Mouse (Mus musculus) heart, adult 2 months (tissue): ENCODE results near the gene Kmt5b. TPM values are rescaled to one million over a fixed set of nuclear protein-coding genes. Genes with fewer than 3 reads are reported as not detected.

ENCODE experiments used
- DNase-seq, 2 experiments: peaks; one replicate each; pipeline ENCODE4 v3.0.0; 2021
- H3K27ac ChIP-seq: fragments of 200-600 bp; 2 replicates; pipeline ENCODE4 v1.8.1; 2022
- H3K27me3 ChIP-seq: fragments of 200-500 bp; 2 replicates; pipeline ENCODE4 v1.6.1; 2012; ENCODE audit warnings: mild to moderate bottlenecking, low read length, inconsistent platforms, mixed read lengths; ENCODE audit not compliant: control insufficient read depth, insufficient read depth
- H3K36me3 ChIP-seq: fragments of 200-500 bp; 2 replicates; pipeline ENCODE4 v1.6.1; 2012; ENCODE audit warnings: low read length, inconsistent platforms; ENCODE audit not compliant: control insufficient read depth, insufficient read depth
- H3K4me1 ChIP-seq: fragments of 200-500 bp; 2 replicates; pipeline ENCODE4 v1.6.1; 2011; ENCODE audit warnings: low read length; ENCODE audit not compliant: control insufficient read depth, insufficient read depth
- H3K4me3 ChIP-seq: fragments of 200-600 bp; 2 replicates; pipeline ENCODE4 v1.8.1; 2022
- H3K79me2 ChIP-seq: fragments of 200-500 bp; replicated peaks from 2 replicates; pipeline ENCODE4 v1.6.1; 2012; ENCODE audit warnings: mild to moderate bottlenecking, inconsistent platforms, low read length, moderate library complexity, mixed read lengths; ENCODE audit not compliant: control insufficient read depth, insufficient read depth
- H3K9ac ChIP-seq: fragments of 200-500 bp; 2 replicates; pipeline ENCODE4 v1.6.1; 2012; ENCODE audit warnings: low read depth, mild to moderate bottlenecking, control low read depth, inconsistent platforms, low read length, mixed read lengths
- CTCF ChIP-seq: fragments of 200-600 bp; IDR thresholded peaks from 2 replicates; pipeline ENCODE4 v1.8.1; 2022; ENCODE audit warnings: antibody characterized with exemption, mild to moderate bottlenecking, moderate library complexity
- EP300 ChIP-seq: fragments of 200-500 bp; IDR thresholded peaks from 2 replicates; pipeline ENCODE4 v1.6.1; 2011; ENCODE audit warnings: low read depth, low read length, control low read depth; ENCODE audit not compliant: insufficient read depth
- POLR2A ChIP-seq: fragments of 200-500 bp; IDR thresholded peaks from 2 replicates; pipeline ENCODE4 v1.6.1; 2011; ENCODE audit warnings: mild to moderate bottlenecking, low read depth, low read length, control low read depth; ENCODE audit not compliant: insufficient read depth
- WGBS: fragments of 180-500 bp; shearing (Covaris S2); methylation state at CpG from one replicate; pipeline ENCODE4 v1.1.7; 2018; 5-methylcytosine and 5-hydroxymethylcytosine counted together
- intact Hi-C: fragments of 180-260 bp; cut with DNase I; formaldehyde crosslinking; loops from one replicate; pipeline ENCODE4 v1.15.1; 2025
- long read RNA-seq: library from polyadenylated mRNA; stranded (forward); transcript quantifications from one replicate; pipeline ENCODE4 v2.0.0, GENCODE M21; 2021
- polyA plus RNA-seq: library from polyadenylated mRNA; depleted of rRNA; stranded (reverse); fragments of >200 nt; gene quantifications from 2 replicates; pipeline ENCODE4 v1.2.3, GENCODE M21; 2012; rRNA removed
- total RNA-seq, 2 experiments: library from RNA; stranded (reverse); gene quantifications; 2 replicates each; pipeline ENCODE4 v1.2.3; 2021

The Kmt5b gene
- 10 to 100 TPM; 27.9 to 30.6 TPM for total RNA-seq
- 9.3 and 13.7 TPM in 2 replicates for polyA plus RNA-seq
- long read RNA-seq, partial matches to known transcripts = 1 of 3 reads
- long read RNA-seq, other reads (novel, unspliced or antisense) = 2 of 3 reads

- no peaks in the 10 kb centered on the region for H3K27me3 ChIP-seq
- no peaks in the 10 kb centered on the region for H3K79me2 ChIP-seq
- peaks cover 7% of the 10 kb centered on the region for H3K4me1 ChIP-seq
- H3K27ac ChIP-seq = peak within 1 kb of the TSS; percentile 99
- intact Hi-C loops = loop anchor here (2.0 to 5.0 kb wide), 2 partner anchors 43 to 445 kb away; partner anchors contain the start of gene Cpt1a
- TF ChIP-seq CTCF (no peak), EP300 (no peak), POLR2A (no peak; the same call in 1 of the 2 replicates)
- DNase-seq = no peak
- peaks cover 3% of the 10 kb centered on the region for H3K36me3 ChIP-seq
- peak within 1 kb of the TSS; percentile 99 for H3K4me3 ChIP-seq
- peak within 1 kb of the TSS; percentile 99 for H3K9ac ChIP-seq
- under 1% methylated on average over 38 of the region's 39 CpGs for WGBS
Measured at GRCm38 (mm10) chr19:3767276-3767780, at the start of gene Kmt5b. TSS of gene Kmt5b (plus strand) at chr19:3767421.

- H3K27ac ChIP-seq = peak overlapping the region; percentile 20; the same call in 1 of the 2 replicates
- intact Hi-C loops = loop anchor here (1.0 to 2.0 kb wide), 2 partner anchors 16 to 94 kb away; no protein-coding TSS in a partner anchor
- DNase-seq = peak; percentile 59 to 68
Measured at GRCm38 (mm10) chr19:3718481-3719361, 48.5 kb upstream of the Kmt5b start.

GRCm38 (mm10) chr19:3719362-3719891 lies 47.8 kb upstream of the Kmt5b start:
- H3K79me2 ChIP-seq = no peaks in the 10 kb centered on the region
- DNase-seq = peak; percentile 77 to 83
- under 1% methylated on average over 27 of the region's 27 CpGs for WGBS
- intact Hi-C loops = loop anchor here (1.0 to 2.0 kb wide), 2 partner anchors 17 to 95 kb away; no protein-coding TSS in a partner anchor
- H3K27me3 ChIP-seq = no peaks in the 10 kb centered on the region
- H3K36me3 ChIP-seq = no peaks in the 10 kb centered on the region
- H3K4me1 ChIP-seq = peaks cover 3% of the 10 kb centered on the region; the same call in 1 of the 2 replicates
- TF ChIP-seq CTCF = peak; percentile 77
- 0 out of 2 replicates have a peak, but pooled peaks have one; percentile 23 for TF ChIP-seq EP300
- TF ChIP-seq POLR2A = no peak
- H3K4me3 ChIP-seq = peak overlapping the region; percentile 51
- H3K9ac ChIP-seq = peak overlapping the region; percentile 39
- peak overlapping the region; percentile 20; the same call in 1 of the 2 replicates for H3K27ac ChIP-seq

More at GRCm38 (mm10) chr19:3718481-3719361, 48.5 kb upstream of the Kmt5b start:
- no peaks in the 10 kb centered on the region for H3K79me2 ChIP-seq
- no peaks in the 10 kb centered on the region for H3K36me3 ChIP-seq
- WGBS = 48% methylated on average over 19 of the region's 19 CpGs
- peak overlapping the region; percentile 51 for H3K4me3 ChIP-seq
- H3K27me3 ChIP-seq = no peaks in the 10 kb centered on the region
- H3K4me1 ChIP-seq = peaks cover 3% of the 10 kb centered on the region; the same call in 1 of the 2 replicates
- TF ChIP-seq CTCF (no peak), POLR2A (no peak), EP300 (no peak)
- H3K9ac ChIP-seq = peak overlapping the region; percentile 39

GRCm38 (mm10) chr19:3723170-3723569 lies 44.1 kb upstream of the Kmt5b start:
- DNase-seq = no peak
- no peaks in the 10 kb centered on the region for H3K36me3 ChIP-seq
- no peak overlapping the region for H3K9ac ChIP-seq
- 90% methylated on average over 9 of the region's 9 CpGs for WGBS
- H3K4me1 ChIP-seq = peaks cover 3% of the 10 kb centered on the region; the same call in 1 of the 2 replicates
- H3K27ac ChIP-seq = no peak overlapping the region
- TF ChIP-seq CTCF = no peak
- no peak for TF ChIP-seq EP300
- H3K79me2 ChIP-seq = no peaks in the 10 kb centered on the region
- H3K4me3 ChIP-seq = no peak overlapping the region
- intact Hi-C loops = loop anchor here (5.0 kb wide), 1 partner anchor 259 kb away; no protein-coding TSS in a partner anchor
- no peaks in the 10 kb centered on the region for H3K27me3 ChIP-seq

- DNase-seq = peak in 1 of 2 experiments; percentile 42
- intact Hi-C loops = loop anchor here (2.0 to 5.0 kb wide), 2 partner anchors 43 to 258 kb away; partner anchors contain the start of gene Kmt5b
- no peaks in the 10 kb centered on the region for H3K79me2 ChIP-seq
- no peaks in the 10 kb centered on the region for H3K36me3 ChIP-seq
- H3K4me3 ChIP-seq = no peak overlapping the region
- no peak for TF ChIP-seq POLR2A
- peak; percentile 75 for TF ChIP-seq CTCF
- peaks cover 2% of the 10 kb centered on the region; the same call in 1 of the 2 replicates for H3K4me1 ChIP-seq
- 80% methylated on average over 4 of the region's 4 CpGs for WGBS
- no peaks in the 10 kb centered on the region for H3K27me3 ChIP-seq
- H3K27ac ChIP-seq = no peak overlapping the region
- no peak overlapping the region for H3K9ac ChIP-seq
Measured at GRCm38 (mm10) chr19:3723904-3724303, 43.3 kb upstream of the Kmt5b start.
